Mouse (Mus musculus) liver, adult 2 months (tissue): ENCODE measurements at regions not wholly inside any gene's neighbourhood (a gene's known extent, or its start where the extent isn't known, plus 50 kb on each side); places are given as distances from the start of the nearest gene placed in this dataset.

Experiments used
- CTCF ChIP-seq: fragments of 200-500 bp; IDR thresholded peaks from 2 replicates; pipeline ENCODE4 v1.5.1; 2011; ENCODE audit warnings: low read depth, low read length, control low read depth
- POLR2A ChIP-seq: fragments of 200-500 bp; IDR thresholded peaks from 2 replicates; pipeline ENCODE4 v1.6.1; 2011; ENCODE audit warnings: low read length, control low read depth; ENCODE audit not compliant: insufficient read depth; ENCODE audit errors: extremely low read depth

DNA sequence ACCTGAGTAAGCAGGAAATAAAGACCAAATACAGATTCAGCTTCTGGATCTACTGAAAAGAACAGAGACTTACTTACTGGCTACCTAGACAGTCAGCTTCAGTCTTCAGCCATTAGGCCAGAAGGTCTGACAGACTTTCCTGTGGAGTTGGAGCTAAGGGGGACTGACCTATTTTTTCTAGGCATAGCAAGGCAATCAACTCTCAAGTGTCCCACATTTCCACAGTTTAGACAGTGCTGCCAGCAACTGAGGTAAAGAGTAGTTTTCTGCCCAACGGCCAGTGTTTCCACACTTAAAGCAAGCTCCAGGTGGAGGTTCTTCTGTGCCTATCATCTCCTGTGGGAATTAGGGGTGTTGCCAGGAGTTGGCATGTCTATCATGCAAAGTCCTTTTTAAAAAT lies 111.3 kb upstream of the Ppp6c start:
- TF ChIP-seq POLR2A = no peak
- TF ChIP-seq CTCF = no peak
